Mouse (Mus musculus): ENCODE results near the gene Mylpf.

DNA sequence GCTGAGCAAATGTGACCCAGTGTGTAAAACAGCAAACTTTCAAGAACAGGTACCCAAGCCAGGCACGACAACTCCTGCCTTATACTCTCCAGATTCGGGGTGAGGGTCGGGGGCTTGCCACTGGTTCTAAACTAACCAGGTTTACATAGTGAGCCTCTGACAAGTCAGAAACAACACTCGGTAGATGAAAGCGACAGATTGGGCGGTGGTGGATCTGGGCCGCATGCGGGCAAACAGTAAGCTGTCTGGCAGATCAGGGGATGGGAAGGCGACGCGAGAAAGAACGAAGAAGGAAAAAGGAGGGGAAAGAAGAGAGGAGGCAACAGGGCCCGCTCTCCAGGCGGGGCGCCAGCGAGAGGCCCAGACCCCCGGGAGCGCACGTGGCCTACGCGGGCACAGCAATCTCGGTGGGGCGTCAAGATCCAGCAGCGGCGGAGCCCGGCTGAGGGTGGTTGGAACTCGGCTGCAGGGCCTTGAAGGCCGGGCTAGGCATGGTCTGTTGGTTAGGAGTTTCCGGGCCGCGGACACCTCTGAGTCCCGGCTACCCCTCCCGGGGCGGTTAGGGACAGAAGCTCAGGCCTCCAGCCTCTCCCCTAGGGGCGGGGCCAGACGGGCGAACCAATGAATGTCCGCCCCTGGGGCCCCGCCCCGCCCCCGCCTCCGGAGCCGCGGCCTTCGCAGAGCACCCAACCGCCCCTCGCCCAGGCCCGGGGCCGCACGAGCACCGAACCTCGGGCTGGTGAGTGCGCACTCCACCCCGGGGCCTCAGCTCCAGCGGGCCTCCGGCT, 35.4 kb downstream of the Mylpf start, which contains the start of gene Zfp771:
- TF ChIP-seq POLR2AphosphoS2 (IDR thresholded peaks at IDR 0.05; ENCODE audit: insufficient read length, low read depth) (peak; percentile 39), MYOD1 (IDR thresholded peaks at IDR 0.05; ENCODE audit: control insufficient read depth in 1 of 3, insufficient read length in 2 of 3, low read depth in 2 of 3) (no peak), MAX (IDR thresholded peaks at IDR 0.05; ENCODE audit: low read depth) (no peak), POLR2A (IDR thresholded peaks at IDR 0.05; ENCODE audit: insufficient read length, low read depth) (peak; percentile 86), E2F4 (IDR thresholded peaks at IDR 0.05; ENCODE audit: insufficient read depth) (no peak), TCF12 (IDR thresholded peaks at IDR 0.05; ENCODE audit: insufficient read depth, poor library complexity, severe bottlenecking) (no peak), USF1 (IDR thresholded peaks at IDR 0.05; ENCODE audit: low read depth) (no peak), REST (IDR thresholded peaks at IDR 0.05; ENCODE audit: insufficient read depth, insufficient read length) (no peak), CEBPB (IDR thresholded peaks at IDR 0.05; ENCODE audit: insufficient read depth, poor library complexity, severe bottlenecking) (no peak), MYOG (IDR thresholded peaks at IDR 0.05; ENCODE audit: control insufficient read depth in 1 of 3, insufficient read depth in 1 of 3, insufficient read length in 2 of 3, low read depth in 2 of 3) (peak in 1 of 3 experiments; percentile 18)

All from myocyte (in vitro differentiated cells).